Mouse (Mus musculus): Measurements from ENCODE around the gene Tsfm.

Tsfm gene

GRCm38 (mm10) chr10:127040569-127041214 lies 10.1 kb upstream of the Tsfm start:
- DNase-seq: no peak

DNA sequence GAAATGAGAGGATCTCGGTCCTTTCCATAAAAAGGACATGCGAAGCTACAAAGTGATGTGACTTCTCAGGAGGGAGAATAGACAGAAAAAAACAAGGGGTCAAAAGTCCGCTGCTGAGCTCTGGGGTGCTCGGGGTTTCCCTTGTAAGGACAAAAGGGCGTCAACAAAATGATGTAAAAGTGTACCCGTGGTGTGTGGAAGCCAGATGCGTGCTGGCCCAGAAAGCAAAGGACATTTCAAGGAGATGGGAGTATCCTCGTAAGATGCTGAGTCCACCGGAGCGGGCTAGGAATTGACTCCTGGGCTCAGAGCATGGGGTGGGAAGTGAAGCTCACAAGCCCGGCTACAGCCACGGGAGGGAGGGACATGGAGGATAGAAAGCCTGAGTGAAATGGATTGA lies 7.0 kb upstream of the Tsfm start:
- DNase-seq: no peak

DNA sequence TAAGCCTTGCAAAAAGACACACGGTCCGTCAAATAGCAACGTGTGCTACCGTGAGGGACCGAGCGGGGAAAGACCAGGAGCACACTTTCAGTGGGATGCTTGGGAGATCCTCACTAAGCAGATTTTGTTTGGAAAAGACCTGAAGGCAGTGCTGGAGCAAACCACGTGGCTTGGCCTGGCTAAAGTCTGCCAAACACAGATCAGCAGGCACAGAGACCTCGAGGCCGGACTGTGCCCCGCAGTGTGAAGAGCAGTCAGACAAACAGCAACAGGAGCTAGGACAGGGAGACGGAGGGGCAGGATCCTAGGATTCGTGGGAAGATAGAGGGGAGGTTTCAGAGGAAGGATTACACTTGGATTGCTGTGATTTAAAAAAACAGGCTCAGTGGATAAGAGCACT lies 5.6 kb upstream of the Tsfm start:
- DNase-seq: no peak

- DNase-seq: no peak
These were observed 2.7 kb upstream of the Tsfm start for GRCm38 (mm10) chr10:127033301-127033741.

DNA sequence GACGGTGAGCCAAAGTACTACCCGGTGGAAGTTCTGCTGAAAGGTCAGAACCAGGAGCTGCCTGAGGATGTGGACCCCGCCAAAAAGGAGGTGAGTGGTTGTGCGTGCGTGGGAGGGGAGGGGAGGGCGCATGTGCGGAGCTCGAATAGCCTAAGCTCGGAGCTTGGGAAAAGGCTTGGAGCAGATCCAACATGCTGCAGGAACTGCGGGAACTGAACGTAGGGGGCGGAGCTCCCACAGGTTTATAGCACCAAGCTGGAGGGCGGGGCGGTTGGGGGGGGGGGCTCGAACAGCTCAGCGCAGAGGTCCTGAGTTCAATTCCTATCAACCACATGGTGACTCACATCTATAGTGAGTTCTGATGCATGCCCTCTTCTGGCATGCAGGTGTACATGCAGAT lies 12.2 kb downstream of the Tsfm start:
- no peak for DNase-seq

GRCm38 (mm10) chr10:127017071-127017470 lies 13.6 kb downstream of the Tsfm start:
- DNase-seq: no peak

- no peak for DNase-seq
These were observed 14.2 kb downstream of the Tsfm start for GRCm38 (mm10) chr10:127016488-127016887.

- DNase-seq: no peak
These were observed 26.8 kb downstream of the Tsfm start for GRCm38 (mm10) chr10:127003806-127004205.

GRCm38 (mm10) chr10:127003334-127003733 lies 27.3 kb downstream of the Tsfm start:
- DNase-seq: no peak

DNA sequence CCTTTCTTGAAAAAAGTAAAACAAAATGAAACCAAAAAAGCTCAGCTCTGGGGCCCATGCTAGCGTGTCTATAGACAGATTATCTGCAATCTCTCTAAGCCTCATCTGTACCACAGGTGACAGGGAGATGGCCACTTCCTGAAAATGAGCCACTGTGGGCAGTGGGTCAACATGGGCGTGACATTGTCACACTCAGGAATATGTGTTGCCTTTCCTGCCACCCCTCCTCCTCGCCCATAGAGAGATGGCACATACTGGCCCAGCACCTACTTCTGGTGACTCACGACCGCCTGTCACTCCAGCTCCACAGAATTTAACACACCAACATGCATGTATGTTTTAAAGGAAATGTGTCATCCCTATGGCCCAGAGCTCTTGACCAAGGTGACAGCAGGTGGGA lies 27.9 kb downstream of the Tsfm start:
- DNase-seq: no peak

GRCm38 (mm10) chr10:127002056-127002455 lies 28.6 kb downstream of the Tsfm start:
- DNase-seq: no peak

DNA sequence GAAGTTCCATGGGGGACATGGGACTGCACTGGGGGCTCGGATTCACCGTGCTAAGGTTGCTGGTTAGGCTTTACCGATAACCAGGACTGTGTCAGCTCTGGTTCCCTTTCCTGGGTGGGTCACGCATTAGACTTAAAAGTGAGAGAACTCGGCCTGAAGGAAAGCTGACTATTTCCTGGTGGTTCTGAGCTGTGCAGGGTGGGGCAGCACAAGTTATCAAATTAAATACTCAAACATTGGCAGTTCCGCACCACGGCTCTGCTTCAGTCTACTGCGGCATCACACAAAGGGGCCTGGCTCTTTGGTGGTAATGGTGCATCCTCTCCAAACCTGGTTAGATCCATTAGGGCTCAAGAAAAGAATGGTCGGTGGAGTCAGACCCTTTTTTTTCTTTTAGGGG lies 29.3 kb downstream of the Tsfm start:
- no peak for DNase-seq

DNA sequence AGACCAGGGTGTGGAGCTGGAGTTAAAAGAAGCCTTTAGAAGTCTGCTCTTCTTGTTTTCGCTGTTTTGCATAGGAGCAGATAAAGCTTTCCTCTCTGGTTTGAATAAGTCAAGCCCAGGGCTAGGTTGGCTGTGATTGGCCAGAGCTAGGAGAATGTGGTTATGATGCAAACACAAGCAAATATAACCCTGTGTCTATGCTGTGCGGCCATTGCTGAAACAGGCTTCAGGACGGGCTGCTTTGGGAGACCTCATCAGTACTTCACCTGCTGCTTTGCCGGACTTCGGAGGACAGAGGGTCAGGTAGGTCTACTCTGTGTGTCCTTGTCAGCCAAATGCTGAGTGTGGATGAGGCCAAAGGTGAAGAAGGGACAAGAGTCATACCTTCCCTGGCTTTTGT lies 30.1 kb downstream of the Tsfm start, which contains the start of gene Avil:
Gene Avil (plus strand): TSS at position 181 of the 400 bp plus-strand sequence.
- no peak for DNase-seq

- DNase-seq: no peak
These were observed 33.1 kb downstream of the Tsfm start for GRCm38 (mm10) chr10:126997340-126998113.

DNA sequence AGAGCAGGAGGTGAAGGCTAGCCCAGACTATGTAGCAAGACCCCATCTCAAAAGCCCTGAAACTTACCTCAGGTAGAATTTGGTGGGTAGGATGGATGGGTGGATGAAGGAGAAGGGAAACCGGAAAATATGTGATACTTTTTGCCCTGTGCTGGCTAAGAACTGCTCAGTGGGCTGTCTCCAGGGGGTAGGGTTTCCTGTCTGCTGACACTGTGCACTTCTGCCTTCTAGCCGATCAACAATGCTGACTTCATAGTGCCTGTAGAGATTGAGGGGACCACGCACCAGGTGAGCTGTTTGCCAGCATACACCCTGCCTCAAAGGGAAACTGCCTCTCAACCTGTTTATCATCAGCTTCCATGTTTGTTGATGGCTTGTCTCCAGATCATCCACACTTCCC lies 37.0 kb downstream of the Tsfm start:
- DNase-seq: no peak

DNA sequence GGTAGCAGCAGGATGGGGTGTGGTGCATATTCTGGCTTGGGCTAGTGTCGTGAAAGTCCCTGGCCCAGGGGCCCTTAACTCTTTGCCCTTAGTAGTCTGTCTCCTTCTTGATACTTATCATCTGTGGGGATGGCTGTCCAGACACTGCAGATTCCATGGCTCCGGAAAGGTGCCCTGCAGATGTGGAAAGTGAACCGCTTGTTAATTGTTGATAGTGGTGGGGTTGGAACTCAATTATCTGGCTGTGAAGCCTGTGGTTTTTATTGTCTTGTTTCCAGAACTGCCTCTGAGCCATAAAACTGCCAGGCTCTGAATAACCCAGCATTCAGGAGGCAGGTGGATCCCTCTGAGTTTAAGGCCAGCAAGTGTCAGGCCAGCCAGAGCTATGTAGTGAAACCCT lies 39.0 kb downstream of the Tsfm start:
- DNase-seq: no peak

- peak; percentile 61 to 65 for DNase-seq
These were observed 40.2 kb downstream of the Tsfm start for GRCm38 (mm10) chr10:126990313-126991056.

DNA sequence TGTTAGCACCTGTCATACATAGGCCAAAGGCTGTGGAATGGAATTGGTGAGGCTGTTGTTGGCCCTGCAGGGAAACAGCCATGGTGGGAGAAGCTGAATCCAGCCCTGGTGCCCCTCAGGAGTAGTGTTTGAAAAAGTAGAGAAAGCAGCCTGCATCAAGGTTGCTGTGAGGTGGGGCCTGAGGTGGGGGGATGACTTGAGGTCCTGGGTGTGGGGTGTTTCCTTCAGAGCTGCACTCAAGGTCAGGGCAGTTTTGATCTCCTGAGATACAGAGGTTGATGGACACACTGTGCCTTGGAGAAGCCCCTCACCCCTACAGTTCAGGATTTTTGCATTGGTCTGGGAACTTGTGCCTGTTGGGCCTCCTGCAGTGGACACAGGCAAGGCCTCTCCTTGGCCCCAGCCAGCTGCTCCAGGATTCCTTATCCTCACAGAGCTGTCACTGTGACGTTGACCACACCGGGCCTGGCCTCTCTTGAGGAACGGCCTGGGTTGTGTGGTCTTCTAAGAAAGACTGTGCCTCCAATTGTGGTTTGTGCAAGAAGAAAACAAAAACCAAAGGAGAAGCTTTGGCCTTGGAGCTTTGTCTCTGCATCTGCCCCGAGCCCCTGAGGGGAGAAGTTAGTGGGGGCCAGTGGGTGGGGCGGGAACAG lies 42.0 kb downstream of the Tsfm start:
- no peak for DNase-seq

- no peak for DNase-seq
These were observed 43.2 kb downstream of the Tsfm start for GRCm38 (mm10) chr10:126987183-126988118.

- no peak for DNase-seq
These were observed 44.1 kb downstream of the Tsfm start for GRCm38 (mm10) chr10:126986541-126986961.

DNA sequence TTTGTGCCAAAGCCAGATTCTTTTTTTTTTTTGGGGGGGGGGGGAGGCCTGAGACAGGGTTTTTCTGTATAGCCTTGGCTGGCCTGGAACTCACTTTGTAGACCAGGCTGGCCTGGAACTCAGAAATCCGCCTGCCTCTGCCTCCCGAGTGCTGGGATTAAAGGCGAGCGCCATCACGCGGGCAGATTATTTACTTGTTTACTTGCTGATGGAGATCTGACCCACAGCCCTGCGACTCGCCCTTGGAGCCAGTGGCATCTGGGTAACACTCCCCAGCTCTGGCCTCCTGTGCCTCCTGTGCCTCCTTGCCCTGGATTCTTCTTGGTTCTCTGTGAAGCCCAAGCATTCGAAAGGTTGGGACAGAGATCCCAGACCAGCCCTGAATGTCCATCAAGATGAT lies 45.1 kb downstream of the Tsfm start:
- no peak for DNase-seq

DNA sequence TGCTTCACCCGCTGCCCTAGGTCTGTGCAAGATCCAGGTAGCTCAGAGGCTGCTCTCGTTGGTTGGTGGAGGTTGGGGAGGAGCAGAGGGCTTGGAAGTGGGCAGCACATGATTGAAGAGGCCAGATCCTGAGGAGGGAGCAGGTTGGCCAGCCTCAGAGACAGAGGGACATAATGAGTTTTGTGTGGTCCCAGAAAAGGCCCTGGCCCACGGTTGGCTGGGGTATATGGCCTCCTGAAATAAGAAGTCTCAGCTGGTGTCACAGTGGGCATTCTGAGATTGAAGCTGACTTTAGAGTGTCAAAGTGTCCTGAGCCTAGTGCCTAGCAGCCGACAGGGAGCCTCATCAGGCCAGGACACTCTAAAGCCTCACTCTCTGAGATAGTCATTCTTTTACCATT lies 45.5 kb downstream of the Tsfm start:
- no peak for DNase-seq

All from thymus, adult 18-20 months (tissue).